ENCODE assay signal across 8 mouse cellular contexts in the genomic region with DNA sequence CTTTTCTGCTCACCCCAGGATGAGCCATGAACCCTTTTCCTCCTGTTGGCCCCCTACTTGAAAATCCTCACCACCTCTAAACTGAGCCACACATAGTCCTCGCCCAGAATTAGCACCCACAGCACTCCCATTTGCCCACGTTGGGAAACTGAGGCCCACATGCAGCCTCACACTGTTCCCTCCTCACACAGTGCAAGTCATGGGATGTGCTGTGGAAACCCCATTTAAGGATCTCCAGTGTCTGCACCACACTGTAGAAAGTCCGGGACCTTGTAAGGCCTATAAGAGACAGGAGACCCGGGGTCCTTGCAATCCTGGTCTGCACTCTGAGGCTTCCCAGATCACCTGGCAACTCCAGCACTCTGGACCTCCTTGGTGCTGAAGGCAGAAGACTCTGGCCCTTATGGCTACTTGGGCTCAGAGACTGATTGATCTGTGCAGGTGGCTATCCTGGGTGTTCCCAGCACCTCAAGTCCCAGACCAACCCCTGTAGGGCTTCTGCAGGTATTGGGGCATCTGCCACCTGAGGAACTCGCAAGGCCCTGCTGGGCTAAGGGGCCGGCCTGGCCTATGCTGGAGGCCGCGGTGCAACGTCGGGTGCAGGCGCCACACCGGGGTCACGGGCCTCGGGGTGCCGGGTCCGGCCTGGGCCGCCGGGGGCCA. TPM values are rescaled to one million over a fixed set of nuclear protein-coding genes. Genes with fewer than 3 reads are reported as not detected.
A peak's percentile ranks its signal among the peaks of the same experiment; 100 is the strongest.
DNase-seq lines count a peak whose midpoint lies in the region; ATAC-seq and TF ChIP-seq lines count a peak whose summit lies in the region.
"Had no signal": no experiment of that assay in that cellular context is flagged by ENCODE, and none has a peak within 500 bp of the region (broad histone marks: within the 10 kb centered on the region; RNA-seq: fewer than 3 reads in every experiment).

No protein-coding gene starts in this region.

- TF ChIP-seq EP300 in liver, embryonic 14.5 days (IDR thresholded peaks at IDR 0.05; ENCODE audit: low read depth) = no peak

- H3K4me1 ChIP-seq in neural tube, embryonic 11.5 days (ENCODE audit: control insufficient read depth, insufficient read depth, low read length) = peaks cover 21% of the 10 kb centered on the region
- peaks cover 59% of the 10 kb centered on the region for H3K4me1 ChIP-seq in hindbrain, embryonic 10.5 days (replicated peaks)
- no peaks in the 10 kb centered on the region for H3K4me1 ChIP-seq in liver, embryonic 14.5 days (replicated peaks; ENCODE audit: control insufficient read depth in 2 of 2, insufficient read depth in 2 of 2, low read length in 1 of 2)

- H3K4me3 ChIP-seq in neural tube, embryonic 11.5 days (ENCODE audit: low read depth, low read length) = peak overlapping the region; percentile 39
- H3K4me3 ChIP-seq in hindbrain, embryonic 10.5 days = peak overlapping the region; percentile 57
- H3K4me3 ChIP-seq in liver, embryonic 14.5 days (ENCODE audit: insufficient read depth in 1 of 2, low read depth in 2 of 2, low read length in 2 of 2) = peak overlapping the region in 1 of 2 experiments; percentile 22; a peak in 2 of 4 replicates

- H3K27me3 ChIP-seq in neural tube, embryonic 11.5 days (ENCODE audit: control insufficient read depth, insufficient read depth, low read length) = 0 out of 2 replicates have a peak, but pooled peaks cover 4% of the 10 kb centered on the region
- H3K27me3 ChIP-seq in hindbrain, embryonic 10.5 days (ENCODE audit: insufficient read depth, poor library complexity, severe bottlenecking) = peaks cover 93% of the 10 kb centered on the region
- peaks cover 16% of the 10 kb centered on the region for H3K27me3 ChIP-seq in liver, embryonic 14.5 days (ENCODE audit: control insufficient read depth, insufficient read depth, low read length)

- peak; percentile 66 for ATAC-seq in neural tube, embryonic 11.5 days (ENCODE audit: insufficient read depth, low FRiP score, low TSS enrichment)
- ATAC-seq in liver, embryonic 14.5 days (ENCODE audit: insufficient read depth) = no peak
- no peak for ATAC-seq in frontal cortex, adult (ENCODE audit: low TSS enrichment)

- H3K27ac ChIP-seq in neural tube, embryonic 11.5 days (ENCODE audit: low read depth, low read length) = peak overlapping the region; percentile 51
- H3K27ac ChIP-seq in hindbrain, embryonic 10.5 days = peak overlapping the region; percentile 94
- H3K27ac ChIP-seq in liver, embryonic 14.5 days = no peak overlapping the region

- TF ChIP-seq CTCF in liver, embryonic 14.5 days (IDR thresholded peaks at IDR 0.05; ENCODE audit: low read depth) = no peak

- H3K9ac ChIP-seq in neural tube, embryonic 11.5 days (ENCODE audit: low read length) = peak overlapping the region; percentile 69
- no peak overlapping the region for H3K9ac ChIP-seq in liver, embryonic 14.5 days (replicated peaks)

- WGBS in neural tube, embryonic 11.5 days = 15% methylated on average over 18 of the region's 18 CpGs
- 14% methylated on average over 18 of the region's 18 CpGs for WGBS in hindbrain, embryonic 10.5 days
- WGBS in liver, embryonic 14.5 days (ENCODE audit: insufficient replicate concordance) = 16% methylated on average over 16 of the region's 18 CpGs

- H3K4me2 ChIP-seq in neural tube, embryonic 11.5 days (ENCODE audit: low read depth) = peak overlapping the region; percentile 76
- H3K4me2 ChIP-seq in liver, embryonic 14.5 days (ENCODE audit: low read depth) = peak overlapping the region; percentile 30

- no peak for DNase-seq in neural tube, embryonic 11.5 days (ENCODE audit: low spot score)
- no peak for DNase-seq in neural tube, embryonic 10.5 days (ENCODE audit: extremely low spot score, low spot score)
- no peak for DNase-seq in hindbrain, embryonic 10.5 days (ENCODE audit: low spot score)
- no peak for DNase-seq in liver, embryonic 14.5 days (ENCODE audit: low read depth in 3 of 3, low spot score in 3 of 3)
- no peak for DNase-seq in cerebellum, adult 11-12 months
- no peak for DNase-seq in layer of hippocampus, postnatal 36 days
- DNase-seq: right cerebral cortex, postnatal 25 days had no signal

- no peaks in the 10 kb centered on the region for H3K36me3 ChIP-seq in neural tube, embryonic 11.5 days (ENCODE audit: control insufficient read depth, insufficient read depth, low read length)
- H3K36me3 ChIP-seq in hindbrain, embryonic 10.5 days = no peaks in the 10 kb centered on the region
- no peaks in the 10 kb centered on the region for H3K36me3 ChIP-seq in liver, embryonic 14.5 days (replicated peaks; ENCODE audit: control insufficient read depth, insufficient read depth, low read depth)

- H3K9me3 ChIP-seq in neural tube, embryonic 11.5 days (ENCODE audit: control insufficient read depth, low read length) = no peaks in the 10 kb centered on the region
- no peaks in the 10 kb centered on the region for H3K9me3 ChIP-seq in hindbrain, embryonic 10.5 days
- H3K9me3 ChIP-seq in liver, embryonic 14.5 days (ENCODE audit: control insufficient read depth, low read length) = no peaks in the 10 kb centered on the region

RNA-seq across cellular contexts. Expression of a gene that starts 23.5 kb away (rescaled TPM):
- polyA plus RNA-seq in neural tube, embryonic 11.5 days (2014; fragmentation: Nextera tagmentation; extraction: Ambion mirVana) = 1,204 and 1,311 TPM in 2 replicates
- 438 and 682 TPM in 2 replicates for polyA plus RNA-seq in hindbrain, embryonic 10.5 days (2016; fragmentation: Nextera tagmentation; extraction: Ambion mirVana)
- 48.5 and 71.0 TPM in 2 replicates for polyA plus RNA-seq in liver, embryonic 14.5 days (2012; rRNA removed)
- polyA plus RNA-seq in liver, embryonic 14.5 days (2014; fragmentation: Nextera tagmentation; extraction: Ambion mirVana) = 161 and 167 TPM in 2 replicates
- 1 to 10 TPM; 3.6 to 6.7 TPM for total RNA-seq in layer of hippocampus, postnatal 36 days (2021)

RNA-seq across cellular contexts. Expression of a gene that starts 36.2 kb away (rescaled TPM):
- polyA plus RNA-seq in neural tube, embryonic 11.5 days (2014; fragmentation: Nextera tagmentation; extraction: Ambion mirVana) = 0.64 TPM in 1 of 2 replicates, not detected in the other
- polyA plus RNA-seq in hindbrain, embryonic 10.5 days (2016; fragmentation: Nextera tagmentation; extraction: Ambion mirVana) = 0.39 and 0.58 TPM in 2 replicates
- 7.2 and 13.2 TPM in 2 replicates for polyA plus RNA-seq in liver, embryonic 14.5 days (2012; rRNA removed)
- 9.4 and 9.8 TPM in 2 replicates for polyA plus RNA-seq in liver, embryonic 14.5 days (2014; fragmentation: Nextera tagmentation; extraction: Ambion mirVana)
- total RNA-seq in layer of hippocampus, postnatal 36 days (2021) = under 1 TPM; 0.28 to 0.65 TPM
